Mouse (Mus musculus) intestine, embryonic 16.5 days (tissue): ENCODE measurements around the gene Amh. TPM values are rescaled to one million over a fixed set of nuclear protein-coding genes. Genes with fewer than 3 reads are reported as not detected.
A peak's percentile ranks its signal among the peaks of the same experiment; 100 is the strongest.

ENCODE experiments used
- ATAC-seq: fragments of 200-750 bp; cut with Nextera tagmentation; 2 replicates; pipeline ENCODE4 v1.8.0; 2017; ENCODE audit warnings: moderate TSS enrichment, moderate library complexity
- H3K27ac ChIP-seq: fragments of 300-500 bp; sonication (generic); 2 replicates; pipeline ENCODE4 v1.5.1; 2014; ENCODE audit warnings: mild to moderate bottlenecking, low read length
- H3K27me3 ChIP-seq: fragments of 300-500 bp; sonication (generic); replicated peaks from 2 replicates; pipeline ENCODE4 v1.6.1; 2014; ENCODE audit warnings: low read length, control low read depth, mixed read lengths; ENCODE audit not compliant: control insufficient read depth, insufficient read depth
- H3K36me3 ChIP-seq: fragments of 300-500 bp; sonication (generic); 2 replicates; pipeline ENCODE4 v1.6.1; 2014; ENCODE audit warnings: low read length, control low read depth; ENCODE audit not compliant: control insufficient read depth, insufficient read depth
- H3K4me1 ChIP-seq: fragments of 300-500 bp; sonication (generic); 2 replicates; pipeline ENCODE4 v1.6.1; 2014; ENCODE audit warnings: low read length, control low read depth, mixed read lengths; ENCODE audit not compliant: control insufficient read depth, insufficient read depth
- H3K4me2 ChIP-seq: fragments of 300-500 bp; sonication (generic); 2 replicates; pipeline ENCODE4 v1.6.1; 2014; ENCODE audit warnings: low read depth, low read length, control low read depth
- H3K4me3 ChIP-seq: fragments of 300-500 bp; sonication (generic); 2 replicates; pipeline ENCODE4 v1.5.1; 2014; ENCODE audit warnings: mild to moderate bottlenecking, low read length
- H3K9ac ChIP-seq: fragments of 300-500 bp; sonication (generic); 2 replicates; pipeline ENCODE4 v1.6.1; 2014; ENCODE audit warnings: low read depth, low read length
- H3K9me3 ChIP-seq: fragments of 300-500 bp; sonication (generic); 2 replicates; pipeline ENCODE4 v1.6.1; 2016; ENCODE audit warnings: low read length, control low read depth; ENCODE audit not compliant: control insufficient read depth
- whole genome bisulfite sequencing: fragments of 180-500 bp; shearing (Covaris S2); extraction: QIAGEN DNeasy Blood & Tissue Kit; methylation state at CpG from one replicate; pipeline ENCODE4 v1.1.7; 2014; 5-methylcytosine and 5-hydroxymethylcytosine counted together
- polyA plus RNA-seq: library from polyadenylated mRNA; unstranded; fragments of >200 nt; fragmentation: Nextera tagmentation; extraction: Ambion mirVana; gene quantifications from 2 replicates; pipeline ENCODE4 v1.2.1, GENCODE M21; 2015

Amh gene
- 0.07 and 0.10 TPM in 2 replicates for polyA plus RNA-seq

DNA sequence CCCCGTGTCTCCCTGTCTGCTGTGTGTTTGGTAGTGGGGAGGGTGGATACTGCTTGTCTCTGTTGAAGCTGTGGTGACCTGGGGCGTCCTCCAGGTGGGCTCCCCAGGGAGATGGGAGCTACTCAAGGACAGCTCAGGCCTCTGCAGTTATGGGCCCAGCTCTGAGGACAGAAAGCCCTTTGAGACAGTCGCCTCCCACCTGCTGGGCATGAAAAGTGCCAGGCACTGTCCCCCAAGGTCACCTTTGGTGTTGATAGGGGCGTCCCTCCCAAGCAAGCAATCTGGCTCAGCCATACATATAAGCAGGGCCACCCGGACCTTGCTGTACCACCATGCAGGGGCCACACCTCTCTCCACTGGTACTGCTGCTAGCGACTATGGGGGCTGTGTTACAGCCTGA, at the start of gene Amh:
Gene Amh (plus strand): TSS at position 328 of the 400 bp plus-strand sequence.
- no peaks in the 10 kb centered on the region for H3K9me3 ChIP-seq
- no peak within 1 kb of the TSS for H3K27ac ChIP-seq
- no peak within 1 kb of the TSS for H3K4me2 ChIP-seq
- no peak for ATAC-seq
- H3K4me3 ChIP-seq, result no peak within 1 kb of the TSS
- H3K9ac ChIP-seq, result no peak within 1 kb of the TSS
- H3K27me3 ChIP-seq, result 0 out of 2 replicates have a peak, but pooled peaks cover 4% of the 10 kb centered on the region
- H3K36me3 ChIP-seq, result peaks cover 24% of the 10 kb centered on the region
- 66% methylated on average over 6 of the region's 6 CpGs for WGBS
- peaks cover 30% of the 10 kb centered on the region for H3K4me1 ChIP-seq

DNA sequence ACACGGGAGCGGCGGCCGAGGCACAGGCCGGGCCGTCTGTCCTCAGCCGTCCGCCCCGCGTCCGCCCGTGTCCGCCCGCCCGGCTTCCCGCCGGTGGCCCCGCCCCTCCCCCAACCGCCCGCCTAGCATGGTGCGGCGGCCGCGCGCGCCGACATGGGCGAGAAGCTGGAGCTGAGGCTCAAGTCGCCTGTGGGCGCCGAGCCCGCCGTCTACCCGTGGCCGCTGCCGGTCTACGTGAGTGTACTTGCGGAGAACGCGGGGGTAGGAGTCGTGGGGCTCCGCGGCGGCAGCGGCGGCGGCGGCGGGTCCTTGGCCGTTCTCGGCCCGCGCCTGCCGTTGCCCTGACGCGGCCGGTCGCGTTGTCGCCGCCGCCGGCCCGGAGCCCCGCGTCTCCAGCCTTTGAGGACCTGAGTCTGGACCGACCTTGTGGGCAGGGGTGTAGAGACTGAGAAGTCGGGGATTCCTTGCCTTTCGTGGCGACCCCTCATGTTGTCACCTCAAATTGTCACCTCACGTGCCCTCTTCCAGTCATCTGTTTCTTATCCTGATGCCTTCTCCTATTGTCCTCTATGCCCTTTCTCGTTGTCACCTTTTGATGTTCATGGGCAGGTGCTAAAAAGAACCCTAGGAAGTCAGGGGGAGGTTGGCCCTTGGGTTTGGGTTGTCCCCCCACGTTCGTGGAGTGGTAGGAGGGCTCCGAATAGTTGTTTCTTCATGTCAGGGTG, 49.6 kb upstream of the Amh start:
- peak; percentile 45 for ATAC-seq
- Histone ChIP-seq H3K4me1 (peaks cover 51% of the 10 kb centered on the region), H3K36me3 (no peaks in the 10 kb centered on the region), H3K27me3 (no peaks in the 10 kb centered on the region), H3K9me3 (no peaks in the 10 kb centered on the region), H3K4me2 (peak overlapping the region; percentile 84), H3K9ac (peak overlapping the region; percentile 90), H3K27ac (peak overlapping the region; percentile 79), H3K4me3 (peak overlapping the region; percentile 93)
- WGBS, result 1% methylated on average over 71 of the region's 75 CpGs

DNA sequence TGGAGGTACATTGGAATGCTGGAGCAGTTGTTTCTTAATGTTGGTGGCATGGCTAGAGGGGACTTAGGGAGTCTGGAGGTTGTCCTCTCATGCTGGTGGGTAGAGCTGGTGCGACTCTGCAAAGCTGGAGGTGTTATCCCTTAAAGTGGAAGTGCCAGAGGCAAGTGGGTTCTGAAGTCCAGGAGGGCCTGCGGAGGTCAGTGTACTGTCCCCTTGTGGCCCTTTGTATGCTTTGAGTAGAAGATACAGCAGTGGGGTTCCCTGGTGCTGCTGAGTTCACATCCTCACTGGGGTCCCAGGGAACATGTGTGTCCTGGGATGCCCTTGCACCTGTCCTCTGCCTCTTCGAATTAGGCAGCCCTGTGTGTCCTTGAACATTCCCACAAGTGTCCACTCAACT, 48.9 kb upstream of the Amh start:
- H3K4me1 ChIP-seq, result peaks cover 54% of the 10 kb centered on the region

DNA sequence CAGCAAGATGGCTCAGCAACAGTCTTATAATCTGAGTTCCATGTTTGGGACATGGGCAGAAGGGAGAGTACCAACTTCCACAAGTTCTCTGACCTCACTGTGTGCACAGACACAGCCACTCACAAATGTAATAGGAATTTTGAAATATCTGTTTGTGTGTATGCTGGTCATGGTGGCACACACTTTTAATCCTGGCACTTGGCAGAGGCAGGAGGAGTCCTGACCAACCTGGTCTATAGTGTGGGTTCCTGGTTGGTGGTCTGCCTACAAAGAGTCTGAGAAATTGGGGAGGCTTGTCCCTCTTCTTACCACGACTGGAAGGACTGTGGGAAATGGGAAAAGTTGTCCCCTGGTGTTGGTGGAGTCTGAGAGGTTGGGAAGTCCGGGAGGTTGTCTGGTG, 48.5 kb upstream of the Amh start:
- Histone ChIP-seq H3K4me3 (peak overlapping the region; percentile 93), H3K27me3 (no peaks in the 10 kb centered on the region), H3K9ac (peak overlapping the region; percentile 90), H3K4me2 (peak overlapping the region; percentile 84), H3K27ac (no peak overlapping the region), H3K36me3 (no peaks in the 10 kb centered on the region), H3K4me1 (peaks cover 54% of the 10 kb centered on the region), H3K9me3 (no peaks in the 10 kb centered on the region)
- WGBS, result 50% methylated on average over 2 of the region's 2 CpGs
- ATAC-seq, result no peak

More for the DNA sequence above, 48.9 kb upstream of the Amh start:
- H3K27ac ChIP-seq, result no peak overlapping the region
- ATAC-seq, result no peak
- no peaks in the 10 kb centered on the region for H3K27me3 ChIP-seq
- no peaks in the 10 kb centered on the region for H3K36me3 ChIP-seq
- no peaks in the 10 kb centered on the region for H3K9me3 ChIP-seq
- peak overlapping the region; percentile 93 for H3K4me3 ChIP-seq
- WGBS, result 19% methylated on average over 3 of the region's 3 CpGs
- H3K4me2 ChIP-seq, result peak overlapping the region; percentile 84
- H3K9ac ChIP-seq, result peak overlapping the region; percentile 90

DNA sequence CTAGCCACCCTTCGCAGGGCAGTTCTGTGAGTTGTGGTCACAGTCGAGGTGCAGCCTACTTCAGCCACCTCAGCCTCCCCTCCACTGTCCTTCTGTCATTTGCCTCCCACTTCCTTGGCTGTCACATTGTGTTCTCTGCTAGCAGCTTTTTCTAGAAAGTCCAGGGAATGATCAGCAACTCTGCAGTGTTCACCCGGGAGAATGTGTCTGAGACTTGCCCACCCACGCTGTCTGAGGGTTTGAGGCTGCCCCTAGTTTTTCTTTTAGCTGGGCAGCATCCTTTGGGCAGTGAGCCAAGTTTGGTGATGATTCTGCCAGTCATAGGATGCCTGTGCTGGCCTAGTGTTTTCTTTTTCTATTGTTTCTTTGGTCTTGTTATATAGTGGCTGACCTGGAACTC, 48.1 kb upstream of the Amh start:
- Histone ChIP-seq H3K9me3 (no peaks in the 10 kb centered on the region), H3K27me3 (no peaks in the 10 kb centered on the region), H3K4me2 (peak overlapping the region; percentile 84), H3K36me3 (no peaks in the 10 kb centered on the region), H3K4me3 (peak overlapping the region; percentile 93), H3K27ac (no peak overlapping the region), H3K4me1 (peaks cover 59% of the 10 kb centered on the region), H3K9ac (peak overlapping the region; percentile 90; the same call in 1 of the 2 replicates)
- WGBS, result 53% methylated on average over 4 of the region's 4 CpGs
- ATAC-seq, result no peak

DNA sequence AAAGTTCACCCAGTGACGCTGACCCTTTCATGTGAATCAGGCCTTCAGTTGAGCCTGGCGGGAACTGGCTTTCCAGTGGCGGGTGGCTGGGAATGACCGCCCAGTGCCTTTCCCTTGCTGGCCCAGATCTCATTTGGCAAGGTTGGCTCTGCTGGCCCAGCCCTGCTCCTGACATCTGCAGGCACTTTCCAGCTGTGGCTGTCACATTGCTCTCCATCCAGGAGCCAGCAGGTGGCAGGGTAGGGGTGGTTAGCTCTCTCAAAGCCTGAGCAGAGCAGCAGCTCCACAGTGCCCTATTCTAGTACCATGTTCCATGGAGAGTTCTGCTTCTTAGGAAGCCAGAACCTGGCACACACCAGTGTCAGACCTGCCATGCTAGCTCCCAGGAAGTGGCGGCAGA, 47.3 kb upstream of the Amh start:
- H3K27ac ChIP-seq, result no peak overlapping the region
- peaks cover 54% of the 10 kb centered on the region for H3K4me1 ChIP-seq
- no peak overlapping the region for H3K9ac ChIP-seq
- no peak overlapping the region for H3K4me2 ChIP-seq
- no peak overlapping the region for H3K4me3 ChIP-seq
- 38% methylated on average over 5 of the region's 5 CpGs for WGBS
- no peaks in the 10 kb centered on the region for H3K9me3 ChIP-seq
- ATAC-seq, result peak; percentile 29; the same call in 1 of the 2 replicates
- no peaks in the 10 kb centered on the region for H3K36me3 ChIP-seq
- H3K27me3 ChIP-seq, result no peaks in the 10 kb centered on the region

DNA sequence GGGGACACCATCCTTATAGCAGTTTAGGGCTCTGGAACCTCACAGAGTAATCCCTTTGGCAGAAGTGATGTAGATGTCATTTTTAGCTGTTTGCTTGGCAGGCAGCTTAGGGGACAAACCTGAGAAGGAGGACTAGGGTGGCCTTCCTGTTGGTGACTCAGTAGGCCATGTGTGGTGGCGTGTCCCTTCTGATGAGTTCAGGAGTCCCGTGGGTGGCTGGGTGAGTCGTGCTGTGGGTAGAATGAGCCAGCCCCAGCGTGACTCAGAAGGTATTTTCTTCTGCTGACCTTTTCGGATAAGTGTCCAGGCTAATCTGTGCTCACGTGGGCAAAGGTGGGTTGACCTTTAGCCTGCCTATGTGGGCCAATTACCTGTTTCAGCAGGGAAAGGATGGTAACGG, 46.4 kb upstream of the Amh start:
- no peak overlapping the region for H3K9ac ChIP-seq
- H3K27ac ChIP-seq, result no peak overlapping the region
- peaks cover 53% of the 10 kb centered on the region for H3K4me1 ChIP-seq
- H3K4me3 ChIP-seq, result no peak overlapping the region
- no peak for ATAC-seq
- H3K27me3 ChIP-seq, result no peaks in the 10 kb centered on the region
- H3K4me2 ChIP-seq, result no peak overlapping the region
- H3K36me3 ChIP-seq, result peaks cover 2% of the 10 kb centered on the region; the same call in 1 of the 2 replicates
- 72% methylated on average over 7 of the region's 7 CpGs for WGBS
- no peaks in the 10 kb centered on the region for H3K9me3 ChIP-seq

DNA sequence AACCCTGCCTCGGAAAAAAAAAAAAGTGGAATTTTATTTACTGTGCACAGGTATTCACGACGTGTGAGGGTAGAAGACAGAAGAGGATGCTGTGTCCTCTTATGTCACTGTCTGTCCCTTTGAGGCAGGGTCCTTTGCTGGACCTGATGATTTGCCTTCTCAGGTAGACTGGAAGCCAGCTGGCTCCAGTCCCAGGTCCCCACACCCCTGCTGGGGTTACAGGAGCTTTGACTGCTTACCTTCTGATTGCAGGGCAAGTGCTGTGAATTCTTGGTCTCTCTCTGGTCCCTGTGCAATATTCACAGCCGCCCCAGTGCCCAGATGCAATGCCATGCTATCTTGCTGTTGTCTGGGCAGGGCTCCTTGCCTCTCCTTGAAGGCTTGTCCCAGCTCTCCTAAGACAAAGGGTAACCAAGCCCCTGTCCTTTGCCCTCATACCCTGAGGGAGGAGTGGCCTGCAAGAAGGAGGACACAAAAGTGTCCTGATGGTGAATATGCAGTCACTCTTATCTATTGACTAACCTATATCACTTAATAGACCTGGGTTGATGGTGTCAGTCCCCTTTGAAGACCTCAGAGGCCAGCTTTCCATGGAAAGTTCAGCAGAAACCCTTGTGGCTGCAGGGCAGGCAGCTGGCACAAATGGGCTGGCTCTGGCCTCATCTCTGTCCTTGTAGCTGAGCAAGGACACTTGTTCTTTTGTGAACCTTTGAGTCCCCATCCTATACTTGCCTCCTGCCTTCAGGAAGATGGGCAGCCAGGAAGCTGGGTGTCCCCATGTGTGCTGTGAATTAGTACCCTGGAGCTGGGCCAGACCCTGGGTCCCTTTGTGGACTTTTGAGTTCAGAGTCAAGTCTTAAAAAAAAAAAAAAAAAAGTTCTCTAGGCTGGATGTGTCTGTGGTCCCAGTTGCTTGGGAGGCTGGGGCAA, 44.2 kb upstream of the Amh start:
- Histone ChIP-seq H3K4me2 (no peak overlapping the region; the same call in 1 of the 2 replicates), H3K27me3 (no peaks in the 10 kb centered on the region), H3K36me3 (peaks cover 2% of the 10 kb centered on the region; the same call in 1 of the 2 replicates), H3K4me3 (no peak overlapping the region), H3K9ac (no peak overlapping the region), H3K27ac (peak overlapping the region; percentile 57; the same call in 1 of the 2 replicates), H3K4me1 (peaks cover 57% of the 10 kb centered on the region), H3K9me3 (no peaks in the 10 kb centered on the region)
- ATAC-seq, result peak; percentile 52
- 65% methylated on average over 4 of the region's 4 CpGs for WGBS

DNA sequence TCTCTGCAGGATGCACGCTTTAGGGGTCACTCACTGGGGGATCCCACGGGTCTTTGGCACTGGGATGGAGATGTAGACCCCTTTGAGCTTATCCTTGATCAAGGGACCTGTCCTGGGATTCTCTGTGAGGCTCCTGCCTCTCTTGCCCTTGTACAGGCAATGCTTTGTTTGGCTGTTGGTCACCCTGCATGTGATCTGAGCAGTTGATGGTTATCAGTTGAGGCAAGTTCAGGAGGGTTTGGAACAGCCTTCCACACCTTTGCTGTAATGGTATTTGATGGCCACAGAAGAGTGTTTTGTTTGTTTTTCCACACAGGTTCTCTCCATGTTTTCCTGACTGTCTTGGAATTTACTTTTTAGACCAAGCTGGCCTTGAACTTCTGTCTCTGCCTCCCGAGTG, 43.2 kb upstream of the Amh start:
- Histone ChIP-seq H3K4me2 (no peak overlapping the region), H3K27ac (no peak overlapping the region), H3K36me3 (peaks cover 8% of the 10 kb centered on the region; the same call in 1 of the 2 replicates), H3K27me3 (no peaks in the 10 kb centered on the region), H3K4me3 (no peak overlapping the region), H3K9me3 (no peaks in the 10 kb centered on the region), H3K9ac (no peak overlapping the region), H3K4me1 (peaks cover 48% of the 10 kb centered on the region)
- no peak for ATAC-seq
- 60% methylated on average over 3 of the region's 3 CpGs for WGBS
